Mouse (Mus musculus): Measurements from ENCODE around the gene Gimap9. TPM values are rescaled to one million over a fixed set of nuclear protein-coding genes. Genes with fewer than 3 reads are reported as not detected.
A peak's percentile ranks its signal among the peaks of the same experiment; 100 is the strongest.

Gimap9 gene
- 5.0 and 6.0 TPM in 2 replicates for polyA plus RNA-seq (2016; fragmentation: Nextera tagmentation; extraction: Ambion mirVana)

- Histone ChIP-seq H3K36me3 (replicated peaks) (no peaks in the 10 kb centered on the region), H3K9me3 (no peaks in the 10 kb centered on the region), H3K27ac (replicated peaks) (peak within 1 kb of the TSS; percentile 70), H3K27me3 (replicated peaks; ENCODE audit: low read depth, poor library complexity, severe bottlenecking) (no peaks in the 10 kb centered on the region), H3K4me1 (peaks cover 13% of the 10 kb centered on the region), H3K4me3 (peak within 1 kb of the TSS; percentile 40)
- DNase-seq (ENCODE audit: low spot score): peak; percentile 47
- 15% methylated on average over 13 of the region's 13 CpGs for WGBS
These were observed at the start of gene Gimap9 for GRCm38 (mm10) chr6:48675931-48676859. Gimap9 (plus strand) TSS chr6:48676129.

GRCm38 (mm10) chr6:48626464-48626863, 49.5 kb upstream of the Gimap9 start, which contains the start of gene AI854703:
AI854703 (plus strand) TSS chr6:48626764.
- Histone ChIP-seq H3K4me3 (peak within 1 kb of the TSS; percentile 60), H3K27ac (replicated peaks) (peak within 1 kb of the TSS; percentile 52; the same call in 1 of the 2 replicates), H3K36me3 (replicated peaks) (peaks cover 7% of the 10 kb centered on the region; the same call in 1 of the 2 replicates), H3K9me3 (no peaks in the 10 kb centered on the region), H3K27me3 (replicated peaks; ENCODE audit: low read depth, poor library complexity, severe bottlenecking) (peaks cover 61% of the 10 kb centered on the region), H3K4me1 (peaks cover 32% of the 10 kb centered on the region)
- WGBS: 31% methylated on average over 8 of the region's 8 CpGs
- DNase-seq (ENCODE audit: low spot score): no peak

- H3K4me1 ChIP-seq: peaks cover 32% of the 10 kb centered on the region
- H3K4me3 ChIP-seq: peak overlapping the region; percentile 60
- peaks cover 66% of the 10 kb centered on the region for H3K27me3 ChIP-seq (replicated peaks; ENCODE audit: low read depth, poor library complexity, severe bottlenecking)
- WGBS: under 1% methylated on average over 32 of the region's 32 CpGs
- peaks cover 2% of the 10 kb centered on the region; the same call in 1 of the 2 replicates for H3K36me3 ChIP-seq (replicated peaks)
- DNase-seq (ENCODE audit: low spot score): peak; percentile 73
- peak overlapping the region; percentile 52; the same call in 1 of the 2 replicates for H3K27ac ChIP-seq (replicated peaks)
- H3K9me3 ChIP-seq: no peaks in the 10 kb centered on the region
These were observed 48.9 kb upstream of the Gimap9 start for GRCm38 (mm10) chr6:48626984-48627383.

GRCm38 (mm10) chr6:48627511-48627924, 48.4 kb upstream of the Gimap9 start:
- H3K27ac ChIP-seq (replicated peaks): peak overlapping the region; percentile 52; the same call in 1 of the 2 replicates
- H3K27me3 ChIP-seq (replicated peaks; ENCODE audit: low read depth, poor library complexity, severe bottlenecking): peaks cover 70% of the 10 kb centered on the region
- no peak for DNase-seq (ENCODE audit: low spot score)
- H3K4me3 ChIP-seq: peak overlapping the region; percentile 60
- H3K4me1 ChIP-seq: peaks cover 32% of the 10 kb centered on the region
- no peaks in the 10 kb centered on the region for H3K9me3 ChIP-seq
- H3K36me3 ChIP-seq (replicated peaks): no peaks in the 10 kb centered on the region
- WGBS: 3% methylated on average over 7 of the region's 7 CpGs

GRCm38 (mm10) chr6:48628377-48628776, 47.6 kb upstream of the Gimap9 start:
- Histone ChIP-seq H3K36me3 (replicated peaks) (no peaks in the 10 kb centered on the region), H3K4me1 (peaks cover 32% of the 10 kb centered on the region), H3K4me3 (no peak overlapping the region), H3K9me3 (no peaks in the 10 kb centered on the region), H3K27me3 (replicated peaks; ENCODE audit: low read depth, poor library complexity, severe bottlenecking) (peaks cover 76% of the 10 kb centered on the region), H3K27ac (replicated peaks) (no peak overlapping the region)
- no peak for DNase-seq (ENCODE audit: low spot score)
- 72% methylated on average over 3 of the region's 3 CpGs for WGBS

GRCm38 (mm10) chr6:48628808-48629660, 46.9 kb upstream of the Gimap9 start:
- peak; percentile 59 for DNase-seq (ENCODE audit: low spot score)
- WGBS: 5% methylated on average over 54 of the region's 54 CpGs
- peak overlapping the region; percentile 54; the same call in 1 of the 2 replicates for H3K27ac ChIP-seq (replicated peaks)
- peak overlapping the region; percentile 63 for H3K4me3 ChIP-seq
- no peaks in the 10 kb centered on the region for H3K36me3 ChIP-seq (replicated peaks)
- no peaks in the 10 kb centered on the region for H3K9me3 ChIP-seq
- H3K27me3 ChIP-seq (replicated peaks; ENCODE audit: low read depth, poor library complexity, severe bottlenecking): peaks cover 76% of the 10 kb centered on the region
- H3K4me1 ChIP-seq: peaks cover 32% of the 10 kb centered on the region

- H3K27me3 ChIP-seq (replicated peaks; ENCODE audit: low read depth, poor library complexity, severe bottlenecking): peaks cover 76% of the 10 kb centered on the region
These were observed 46.3 kb upstream of the Gimap9 start for GRCm38 (mm10) chr6:48629661-48630034.

GRCm38 (mm10) chr6:48630831-48631230, 45.1 kb upstream of the Gimap9 start:
- WGBS: 86% methylated on average over 8 of the region's 8 CpGs
- peaks cover 70% of the 10 kb centered on the region for H3K27me3 ChIP-seq (replicated peaks; ENCODE audit: low read depth, poor library complexity, severe bottlenecking)
- DNase-seq (ENCODE audit: low spot score): no peak
- H3K9me3 ChIP-seq: no peaks in the 10 kb centered on the region
- no peak overlapping the region for H3K4me3 ChIP-seq
- H3K36me3 ChIP-seq (replicated peaks): no peaks in the 10 kb centered on the region
- H3K27ac ChIP-seq (replicated peaks): no peak overlapping the region
- H3K4me1 ChIP-seq: peaks cover 32% of the 10 kb centered on the region

More at GRCm38 (mm10) chr6:48629661-48630034, 46.3 kb upstream of the Gimap9 start:
- Histone ChIP-seq H3K4me3 (peak overlapping the region; percentile 63), H3K4me1 (peaks cover 32% of the 10 kb centered on the region), H3K27ac (replicated peaks) (peak overlapping the region; percentile 54; the same call in 1 of the 2 replicates), H3K36me3 (replicated peaks) (no peaks in the 10 kb centered on the region), H3K9me3 (no peaks in the 10 kb centered on the region)
- WGBS: 21% methylated on average over 13 of the region's 13 CpGs
- DNase-seq (ENCODE audit: low spot score): no peak

- no peak overlapping the region for H3K4me3 ChIP-seq
- no peak for DNase-seq (ENCODE audit: low spot score)
- WGBS: 90% methylated on average over 2 of the region's 2 CpGs
- no peaks in the 10 kb centered on the region for H3K36me3 ChIP-seq (replicated peaks)
- H3K27ac ChIP-seq (replicated peaks): no peak overlapping the region
- peaks cover 29% of the 10 kb centered on the region for H3K27me3 ChIP-seq (replicated peaks; ENCODE audit: low read depth, poor library complexity, severe bottlenecking)
- peaks cover 19% of the 10 kb centered on the region for H3K4me1 ChIP-seq
- H3K9me3 ChIP-seq: no peaks in the 10 kb centered on the region
These were observed 40.8 kb upstream of the Gimap9 start for GRCm38 (mm10) chr6:48635105-48635504.

GRCm38 (mm10) chr6:48636515-48636914, 39.4 kb upstream of the Gimap9 start:
- Histone ChIP-seq H3K9me3 (no peaks in the 10 kb centered on the region), H3K36me3 (replicated peaks) (no peaks in the 10 kb centered on the region), H3K4me3 (no peak overlapping the region), H3K27me3 (replicated peaks; ENCODE audit: low read depth, poor library complexity, severe bottlenecking) (peaks cover 14% of the 10 kb centered on the region; the same call in 1 of the 2 replicates), H3K27ac (replicated peaks) (no peak overlapping the region), H3K4me1 (peaks cover 19% of the 10 kb centered on the region)
- 27% methylated on average over 6 of the region's 6 CpGs for WGBS
- DNase-seq (ENCODE audit: low spot score): peak; percentile 29

- DNase-seq (ENCODE audit: low spot score): no peak
- peaks cover 19% of the 10 kb centered on the region for H3K4me1 ChIP-seq
- 70% methylated on average over 6 of the region's 6 CpGs for whole genome bisulfite sequencing
- H3K4me3 ChIP-seq: no peak overlapping the region
- no peaks in the 10 kb centered on the region for H3K36me3 ChIP-seq (replicated peaks)
- H3K27me3 ChIP-seq (replicated peaks; ENCODE audit: low read depth, poor library complexity, severe bottlenecking): peaks cover 2% of the 10 kb centered on the region; the same call in 1 of the 2 replicates
- no peak overlapping the region for H3K27ac ChIP-seq (replicated peaks)
- no peaks in the 10 kb centered on the region for H3K9me3 ChIP-seq
These were observed 38.0 kb upstream of the Gimap9 start for GRCm38 (mm10) chr6:48637811-48638500.

Data from embryonic facial prominence, embryonic 10.5 days (tissue).